Mouse (Mus musculus) stomach, postnatal 0 days (tissue): ENCODE results near the gene Fxyd5.

ENCODE experiments used
- CTCF ChIP-seq: IDR thresholded peaks from 2 replicates; pipeline ENCODE4 v1.5.1; 2016; ENCODE audit warnings: antibody characterized with exemption, low read depth, mild to moderate bottlenecking, moderate library complexity
- EP300 ChIP-seq: optimal IDR thresholded peaks from 2 replicates; pipeline ENCODE3; 2016; ENCODE audit warnings: antibody characterized with exemption

- no peak for TF ChIP-seq EP300
- no peak for TF ChIP-seq CTCF
Measured at GRCm38 (mm10) chr7:31030717-31031116, 11.6 kb downstream of the Fxyd5 start.
